Mouse (Mus musculus): ENCODE measurements around the gene Zbtb7a.
"Not testable (repeated sequence)": the region's sequence is repeated elsewhere in the genome, so short reads cannot be mapped to it uniquely, and the experiment has no call there.

Zbtb7a gene

DNA sequence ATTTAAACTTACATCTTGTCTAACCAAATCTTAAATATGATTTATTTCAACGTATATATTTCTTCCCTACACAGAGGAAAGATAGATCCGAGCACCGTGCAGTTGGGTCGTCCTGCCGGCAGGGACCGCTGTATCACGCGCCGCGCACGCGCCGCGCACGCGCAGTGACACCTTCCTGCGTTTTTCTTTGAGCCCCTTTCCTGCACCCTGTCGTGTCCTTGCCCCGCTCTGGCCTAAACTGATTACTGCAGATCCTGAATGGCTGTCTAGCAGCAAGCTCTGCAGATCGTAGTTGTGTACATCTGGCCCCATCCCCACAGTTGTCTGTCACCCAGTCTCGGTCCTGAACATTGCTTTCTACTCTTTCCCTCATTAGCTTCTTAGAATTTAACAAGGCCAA, 38.1 kb downstream of the Zbtb7a start:
- peak; percentile 89 for DNase-seq

DNA sequence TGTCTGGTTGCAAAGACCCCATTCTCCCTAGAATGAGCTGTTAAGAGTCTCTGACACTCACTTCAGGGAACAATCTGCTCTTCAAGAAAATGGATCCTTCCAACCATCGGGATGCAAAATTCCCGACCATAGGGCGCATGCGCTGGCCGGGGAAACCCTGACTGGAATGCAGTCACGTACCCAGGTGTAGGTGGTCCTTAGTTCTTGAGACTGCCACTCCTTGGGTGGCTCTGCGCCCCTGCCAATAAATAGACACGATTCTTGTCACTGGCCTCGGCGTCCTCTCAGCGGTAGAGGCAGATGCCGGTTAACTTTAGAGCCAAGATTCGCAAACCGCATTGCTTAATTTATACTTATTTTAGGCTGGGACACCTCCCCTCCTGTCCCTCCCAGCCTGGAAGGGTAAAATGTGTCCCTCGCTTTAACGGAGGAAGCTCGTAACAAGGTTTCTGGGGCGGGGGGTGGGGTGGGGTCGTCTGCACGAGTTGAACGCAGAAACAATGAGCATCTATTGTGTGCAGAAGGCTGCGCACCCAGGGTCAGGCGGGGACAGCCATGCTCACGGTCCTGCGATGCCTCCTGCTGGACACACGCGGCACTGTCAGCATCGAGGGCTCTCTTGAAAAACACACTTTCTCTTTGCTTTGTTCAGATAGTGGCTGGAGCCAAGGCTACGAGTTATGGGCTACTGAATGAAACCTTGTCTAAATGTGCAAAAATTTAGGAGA, 39.8 kb downstream of the Zbtb7a start:
- DNase-seq = peak; percentile 94

DNA sequence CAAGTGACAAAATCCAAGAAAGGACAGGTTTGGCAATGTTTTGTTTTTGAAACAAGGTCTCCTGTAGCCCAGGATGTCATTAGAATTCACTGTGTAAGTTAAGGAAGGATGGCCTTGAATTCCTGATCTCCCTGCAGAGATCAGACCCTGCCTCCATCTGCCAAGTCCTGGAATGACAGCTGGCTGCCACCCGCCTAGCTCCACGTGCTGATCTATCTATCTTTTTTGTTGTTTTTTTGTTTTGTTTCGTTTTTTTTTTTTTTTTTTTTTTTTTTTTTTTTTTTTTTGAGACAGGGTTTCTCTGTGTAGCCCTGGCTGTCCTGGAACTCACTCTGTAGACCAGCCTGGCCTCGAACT, 40.3 kb downstream of the Zbtb7a start:
- DNase-seq = not testable (repeated sequence)

DNA sequence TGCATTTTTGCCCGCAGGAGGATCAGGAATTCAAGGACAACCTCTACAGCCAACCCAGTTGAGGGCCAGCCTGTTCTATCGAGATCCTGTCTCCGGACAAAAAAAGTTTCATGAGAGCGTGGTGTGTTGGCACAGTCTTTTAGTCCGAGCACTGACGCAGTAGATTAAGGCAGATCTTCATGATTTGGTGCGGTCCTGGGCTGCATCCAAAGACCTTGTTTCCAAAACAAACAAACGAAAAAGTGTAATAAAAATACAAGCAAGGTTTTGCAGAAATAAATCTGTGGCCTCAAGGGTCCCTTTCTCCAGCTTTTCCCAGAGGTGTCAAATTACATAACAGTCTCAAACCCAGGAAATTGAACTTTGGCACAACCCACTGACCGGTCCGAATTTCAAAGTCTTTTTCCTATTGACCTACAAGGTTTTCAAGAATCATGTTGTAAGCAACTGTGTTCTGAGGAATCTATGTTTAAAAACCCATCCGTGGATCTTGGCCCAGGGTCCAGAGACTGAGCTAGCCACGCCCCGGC, 41.0 kb downstream of the Zbtb7a start:
- no peak for DNase-seq

DNA sequence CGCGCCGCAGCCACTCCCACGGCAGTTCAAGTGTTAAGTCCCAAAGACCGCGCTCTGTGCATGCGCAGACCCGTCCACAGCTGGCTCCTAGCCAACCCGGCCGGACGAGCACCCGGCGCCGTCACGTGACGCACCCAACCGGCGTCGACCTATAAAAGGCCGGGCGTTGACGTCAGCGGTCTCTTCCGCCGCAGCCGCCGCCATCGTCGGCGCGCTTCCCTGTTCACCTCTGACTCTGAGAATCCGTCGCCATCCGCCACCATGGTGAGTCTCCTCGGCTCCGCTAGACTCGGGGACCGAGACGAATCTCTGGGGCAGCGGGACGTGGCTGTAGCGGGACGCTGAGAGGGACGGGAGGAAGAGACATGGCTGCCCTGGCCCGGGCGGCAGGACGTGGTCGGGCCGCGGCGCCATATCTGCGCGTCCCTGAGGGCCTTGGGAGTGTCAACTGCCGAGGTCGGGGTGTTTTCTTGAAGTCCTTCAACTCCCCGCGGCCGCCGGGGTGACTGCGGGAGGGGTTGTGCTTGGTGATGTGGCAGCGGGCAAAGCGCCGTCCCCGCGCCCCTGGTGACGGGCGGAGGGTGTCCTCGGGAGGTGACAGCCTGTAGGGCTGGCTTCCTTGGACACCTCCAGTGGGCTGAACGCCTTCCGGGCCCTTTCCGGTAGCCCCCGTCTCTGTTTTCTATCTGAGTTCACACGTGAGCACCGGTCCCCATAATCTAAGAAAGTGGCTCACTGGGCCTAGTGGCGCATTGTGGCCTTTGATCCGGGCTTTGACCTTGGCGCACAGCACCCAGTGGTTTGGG, 41.6 kb downstream of the Zbtb7a start, which contains the start of gene Eef2:
Gene Eef2 (plus strand): TSS at position 166 of the 806 bp plus-strand sequence.
- peak; percentile 98 for DNase-seq

DNA sequence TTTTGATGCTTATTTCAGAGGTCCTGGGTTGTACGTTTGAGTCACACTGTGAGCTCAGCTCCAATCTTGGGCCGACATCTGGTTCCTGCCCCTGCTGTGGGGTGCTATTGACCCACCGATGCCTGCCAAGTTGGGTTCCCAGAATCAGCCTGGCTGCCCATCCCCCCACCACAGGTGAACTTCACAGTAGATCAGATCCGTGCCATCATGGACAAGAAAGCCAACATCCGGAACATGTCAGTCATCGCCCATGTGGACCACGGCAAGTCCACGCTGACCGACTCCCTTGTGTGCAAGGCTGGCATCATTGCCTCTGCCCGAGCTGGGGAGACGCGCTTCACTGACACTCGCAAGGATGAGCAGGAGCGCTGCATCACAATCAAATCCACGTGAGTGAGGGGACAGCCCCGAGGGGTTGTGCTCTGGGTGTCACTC, 42.5 kb downstream of the Zbtb7a start:
- DNase-seq = peak; percentile 52

DNA sequence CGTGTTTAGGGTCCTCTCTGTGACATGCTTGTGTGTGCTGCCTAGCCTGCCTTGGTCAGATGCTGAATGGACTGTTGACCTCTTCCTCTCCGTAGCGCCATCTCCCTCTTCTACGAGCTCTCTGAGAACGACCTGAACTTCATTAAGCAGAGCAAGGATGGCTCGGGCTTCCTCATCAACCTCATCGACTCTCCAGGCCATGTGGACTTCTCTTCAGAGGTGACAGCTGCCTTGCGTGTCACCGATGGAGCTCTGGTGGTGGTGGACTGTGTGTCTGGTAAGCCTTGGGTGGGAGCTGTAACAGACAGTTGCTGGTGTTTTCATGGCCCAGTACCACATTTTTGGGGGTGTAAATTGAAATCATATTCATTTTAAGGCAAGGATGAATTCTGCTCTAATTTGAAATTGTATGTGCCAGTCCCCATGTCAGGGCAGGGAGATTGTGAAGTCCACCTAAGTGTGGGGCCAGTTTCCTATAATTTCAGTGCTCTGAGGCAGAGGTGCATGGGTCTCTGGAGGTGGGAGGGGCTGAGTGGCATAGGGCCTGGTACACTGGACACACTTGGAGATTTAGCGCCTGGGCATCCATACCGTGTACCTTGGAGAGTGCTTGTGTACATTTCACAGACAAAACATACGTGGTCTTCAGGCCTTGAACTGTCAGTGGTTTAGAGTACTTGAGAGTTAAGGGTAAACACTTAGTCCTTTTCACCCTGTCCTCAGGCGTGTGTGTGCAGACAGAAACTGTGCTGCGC, 43.1 kb downstream of the Zbtb7a start:
- DNase-seq = peak; percentile 43

DNA sequence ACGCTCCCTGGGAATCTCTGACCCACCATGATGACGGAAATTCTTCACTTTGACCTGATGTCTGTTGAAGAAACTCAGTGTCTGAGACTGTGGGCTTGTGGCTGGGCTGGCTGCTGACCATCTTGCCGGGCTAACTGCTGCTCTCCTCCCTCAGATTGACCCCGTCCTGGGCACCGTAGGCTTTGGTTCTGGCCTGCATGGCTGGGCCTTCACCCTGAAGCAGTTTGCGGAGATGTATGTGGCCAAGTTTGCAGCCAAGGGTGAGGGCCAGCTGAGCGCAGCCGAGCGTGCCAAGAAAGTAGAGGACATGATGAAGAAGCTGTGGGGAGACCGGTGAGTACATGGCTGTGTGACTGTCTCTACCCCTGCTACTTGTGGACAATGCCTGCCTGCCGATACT, 43.9 kb downstream of the Zbtb7a start:
- DNase-seq = no peak

DNA sequence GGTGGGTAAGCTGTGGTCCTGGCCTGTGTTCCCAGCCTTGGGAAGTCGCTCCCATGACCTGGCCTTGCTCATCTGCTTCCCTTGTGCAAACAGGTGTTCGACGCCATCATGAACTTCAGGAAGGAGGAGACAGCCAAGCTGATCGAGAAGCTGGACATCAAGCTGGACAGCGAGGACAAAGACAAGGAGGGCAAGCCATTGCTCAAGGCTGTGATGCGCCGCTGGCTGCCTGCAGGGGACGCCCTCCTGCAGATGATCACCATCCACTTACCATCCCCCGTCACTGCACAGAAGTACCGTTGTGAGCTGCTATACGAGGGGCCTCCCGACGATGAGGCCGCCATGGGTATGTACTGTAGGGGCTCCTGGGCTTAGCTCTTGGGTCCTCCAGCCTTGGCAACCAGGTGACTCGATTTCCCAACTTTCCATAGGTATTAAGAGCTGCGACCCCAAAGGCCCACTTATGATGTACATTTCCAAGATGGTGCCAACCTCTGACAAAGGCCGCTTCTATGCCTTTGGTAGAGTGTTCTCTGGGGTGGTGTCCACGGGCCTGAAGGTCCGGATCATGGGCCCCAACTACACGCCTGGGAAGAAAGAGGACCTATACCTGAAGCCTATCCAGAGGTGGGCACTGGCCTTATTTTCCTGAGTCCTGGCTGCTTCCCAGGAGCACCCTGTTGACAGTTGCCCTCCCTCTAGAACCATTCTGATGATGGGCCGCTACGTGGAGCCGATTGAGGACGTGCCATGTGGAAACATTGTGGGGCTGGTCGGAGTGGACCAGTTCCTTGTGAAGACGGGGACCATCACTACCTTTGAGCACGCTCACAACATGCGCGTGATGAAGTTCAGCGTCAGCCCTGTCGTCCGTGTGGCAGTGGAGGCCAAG, 44.7 kb downstream of the Zbtb7a start:
- no peak for DNase-seq

DNA sequence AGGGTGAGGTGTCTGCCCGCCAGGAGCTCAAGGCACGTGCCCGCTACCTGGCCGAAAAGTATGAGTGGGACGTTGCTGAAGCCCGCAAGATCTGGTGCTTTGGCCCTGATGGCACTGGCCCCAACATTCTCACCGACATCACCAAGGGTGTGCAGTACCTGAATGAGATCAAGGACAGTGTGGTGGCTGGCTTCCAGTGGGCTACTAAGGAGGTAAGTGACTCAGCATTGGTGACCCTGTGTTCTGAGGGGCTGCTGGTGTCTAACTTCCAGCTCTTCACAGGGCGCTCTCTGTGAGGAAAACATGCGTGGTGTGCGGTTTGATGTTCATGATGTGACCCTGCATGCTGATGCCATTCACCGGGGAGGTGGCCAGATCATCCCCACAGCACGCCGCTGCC, 45.9 kb downstream of the Zbtb7a start:
- no peak for DNase-seq

DNA sequence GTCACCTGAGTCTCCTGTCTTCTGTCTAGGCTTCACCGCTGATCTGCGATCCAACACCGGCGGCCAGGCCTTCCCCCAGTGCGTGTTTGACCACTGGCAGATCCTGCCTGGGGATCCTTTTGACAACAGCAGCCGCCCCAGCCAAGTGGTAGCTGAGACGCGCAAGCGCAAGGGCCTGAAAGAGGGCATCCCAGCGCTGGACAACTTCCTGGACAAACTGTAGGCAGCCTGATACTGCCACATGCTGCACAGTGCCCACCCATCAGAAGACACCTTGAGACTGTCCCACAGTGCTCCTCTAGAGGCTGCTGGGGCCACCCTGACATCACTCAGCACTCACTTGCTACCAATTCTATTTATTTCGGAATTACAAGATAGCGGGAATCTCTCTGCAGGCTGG, 46.8 kb downstream of the Zbtb7a start:
- DNase-seq = peak; percentile 25

DNA sequence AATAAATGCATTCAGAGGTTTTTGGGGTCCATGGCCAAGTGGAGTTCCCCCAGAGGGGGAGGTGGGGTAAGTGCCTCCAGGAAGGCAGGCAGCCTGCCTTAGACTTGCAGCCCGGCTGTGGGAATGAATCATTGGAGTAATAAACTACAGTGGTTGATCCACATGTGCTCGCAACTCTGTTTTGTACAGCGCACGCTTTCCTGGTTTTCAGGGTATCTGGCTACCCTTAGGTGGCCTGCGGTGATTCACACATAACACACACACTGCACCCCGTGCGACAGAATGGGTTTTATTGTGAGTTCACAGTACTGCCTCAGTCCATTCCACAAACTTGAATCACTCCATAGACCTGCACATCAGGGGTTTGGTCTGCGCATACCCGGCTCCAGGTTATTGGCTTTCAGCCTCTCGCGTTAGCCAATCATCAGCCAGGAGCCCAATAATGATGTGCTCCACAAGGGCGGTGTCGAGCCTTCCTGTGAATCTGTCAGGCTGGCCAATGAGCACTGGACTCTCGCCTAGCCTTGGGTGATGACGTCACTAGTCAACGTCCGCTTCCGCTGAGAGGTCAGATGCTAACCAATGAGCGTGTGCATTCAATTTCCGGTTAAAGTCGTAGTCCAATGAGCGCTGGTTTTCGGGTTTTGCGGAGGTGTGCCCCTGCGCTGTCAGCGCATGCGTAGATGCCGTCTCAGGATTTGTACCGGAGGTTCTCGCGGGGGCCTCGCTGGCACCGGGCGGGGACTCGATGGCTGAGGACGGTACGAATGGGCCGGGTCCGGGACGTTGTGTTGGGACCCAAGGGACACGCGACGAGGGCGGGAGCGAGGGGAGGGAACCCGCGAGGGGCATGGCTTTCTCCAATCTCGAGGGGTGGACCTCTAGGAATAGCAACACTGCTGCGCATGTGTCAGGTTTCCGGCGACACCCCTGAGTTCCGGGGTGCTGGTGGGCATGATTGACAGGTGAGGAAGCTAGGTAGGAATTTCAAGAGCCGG, 47.6 kb downstream of the Zbtb7a start, which contains the start of gene Dapk3:
Gene Dapk3 (plus strand): TSS at position 670 of the 998 bp plus-strand sequence.
- peak; percentile 94 for DNase-seq

DNA sequence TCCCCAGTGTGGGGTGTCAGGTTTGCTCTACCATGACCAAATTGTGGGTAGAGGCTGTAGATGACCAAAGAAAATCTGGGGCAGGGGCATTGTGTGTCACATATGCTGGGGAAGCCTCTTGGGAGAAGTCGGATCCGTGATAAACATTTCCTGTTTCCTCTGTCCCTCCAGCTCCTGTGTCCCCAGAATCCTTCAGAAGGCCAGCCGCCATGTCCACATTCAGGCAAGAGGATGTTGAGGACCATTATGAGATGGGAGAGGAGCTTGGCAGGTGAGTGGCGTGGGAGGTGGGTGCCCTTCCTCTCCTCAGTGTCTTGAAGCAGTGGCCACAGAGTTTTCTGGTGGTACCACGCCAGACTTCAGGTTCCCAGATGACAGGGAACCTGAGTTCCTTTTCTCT, 48.8 kb downstream of the Zbtb7a start, which contains the start of gene 4930442H23Rik:
Gene 4930442H23Rik (minus strand): TSS at position 45 of the 400 bp plus-strand sequence.
- DNase-seq = no peak

DNA sequence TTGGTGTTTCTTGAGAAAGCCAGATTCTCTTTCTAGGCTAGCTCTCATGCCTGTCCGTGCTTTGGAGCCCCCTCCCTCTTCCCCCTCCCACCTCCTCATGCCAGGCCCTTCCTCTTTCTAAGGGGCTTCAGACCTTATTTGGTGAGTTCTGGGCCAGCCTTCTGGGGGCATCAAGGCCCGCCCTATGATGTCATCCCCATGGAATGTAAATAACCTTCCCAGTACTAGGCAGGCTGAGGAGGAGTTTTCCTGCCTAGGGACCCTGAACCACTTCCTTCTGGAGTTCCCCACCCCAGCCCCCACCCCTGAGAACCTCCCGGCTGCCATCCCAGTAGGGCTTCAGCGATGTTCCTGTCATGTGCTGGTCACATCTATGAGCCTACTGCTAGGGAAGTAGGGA, 49.7 kb downstream of the Zbtb7a start:
- no peak for DNase-seq

DNA sequence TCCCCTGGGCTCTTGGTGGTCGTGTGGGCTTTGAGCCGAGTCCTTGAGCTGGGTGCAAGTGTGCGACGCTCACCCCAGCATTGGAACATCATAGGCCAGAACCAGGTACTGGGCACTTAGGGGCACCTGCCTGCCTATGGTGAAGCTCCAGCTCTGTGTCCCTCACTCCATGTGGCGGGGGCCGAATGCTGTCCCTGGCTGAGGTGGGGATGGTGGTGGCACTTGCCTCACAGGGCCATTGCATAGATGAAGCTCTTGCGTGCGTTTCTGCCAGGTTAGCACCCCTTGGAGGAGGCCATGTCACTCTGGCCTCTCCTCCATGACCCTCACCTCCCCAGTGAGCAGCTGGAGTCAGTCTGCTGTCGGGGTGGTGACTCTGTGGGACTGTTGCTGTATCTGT, 52.1 kb downstream of the Zbtb7a start:
- DNase-seq = no peak

DNA sequence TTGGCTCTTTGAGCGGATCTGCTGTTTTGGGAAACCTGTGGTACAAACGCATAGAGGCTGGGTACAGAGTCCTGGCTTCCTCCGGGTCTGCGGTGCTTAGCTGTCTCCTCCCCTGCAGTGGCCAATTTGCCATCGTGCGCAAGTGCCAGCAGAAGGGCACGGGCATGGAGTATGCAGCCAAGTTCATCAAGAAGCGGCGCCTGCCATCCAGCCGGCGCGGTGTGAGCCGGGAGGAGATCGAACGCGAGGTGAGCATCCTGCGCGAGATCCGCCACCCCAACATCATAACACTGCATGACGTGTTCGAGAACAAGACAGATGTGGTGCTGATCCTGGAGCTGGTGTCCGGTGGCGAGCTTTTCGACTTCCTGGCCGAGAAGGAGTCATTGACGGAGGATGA, 54.8 kb downstream of the Zbtb7a start:
- DNase-seq = no peak

DNA sequence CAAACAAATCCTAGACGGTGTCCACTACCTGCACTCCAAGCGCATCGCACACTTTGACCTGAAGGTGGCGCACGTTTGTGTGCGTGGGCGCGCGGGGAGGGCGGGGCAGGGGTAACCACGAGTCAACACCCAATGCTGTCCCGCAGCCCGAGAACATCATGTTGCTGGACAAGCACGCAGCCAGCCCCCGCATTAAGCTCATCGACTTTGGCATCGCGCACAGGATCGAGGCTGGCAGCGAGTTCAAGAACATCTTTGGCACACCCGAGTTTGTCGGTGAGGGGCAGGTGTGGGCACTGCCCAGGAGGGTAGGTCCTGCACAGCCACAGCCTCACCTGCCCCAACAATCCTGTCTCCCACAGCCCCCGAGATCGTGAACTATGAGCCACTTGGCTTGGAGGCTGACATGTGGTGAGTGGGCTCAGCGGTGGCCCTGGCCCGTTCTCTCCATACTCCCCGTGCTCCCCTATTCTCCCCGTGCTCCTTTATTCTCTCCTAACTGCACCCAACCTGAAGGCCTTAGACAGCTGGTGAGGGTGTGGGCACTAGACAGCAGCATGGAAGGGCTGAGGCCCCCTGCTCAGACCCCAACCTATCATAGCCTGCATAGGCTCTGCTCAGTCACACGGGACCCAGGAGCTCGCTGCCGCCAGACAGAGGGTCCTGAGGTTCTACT, 55.4 kb downstream of the Zbtb7a start:
- DNase-seq = peak; percentile 27

DNA sequence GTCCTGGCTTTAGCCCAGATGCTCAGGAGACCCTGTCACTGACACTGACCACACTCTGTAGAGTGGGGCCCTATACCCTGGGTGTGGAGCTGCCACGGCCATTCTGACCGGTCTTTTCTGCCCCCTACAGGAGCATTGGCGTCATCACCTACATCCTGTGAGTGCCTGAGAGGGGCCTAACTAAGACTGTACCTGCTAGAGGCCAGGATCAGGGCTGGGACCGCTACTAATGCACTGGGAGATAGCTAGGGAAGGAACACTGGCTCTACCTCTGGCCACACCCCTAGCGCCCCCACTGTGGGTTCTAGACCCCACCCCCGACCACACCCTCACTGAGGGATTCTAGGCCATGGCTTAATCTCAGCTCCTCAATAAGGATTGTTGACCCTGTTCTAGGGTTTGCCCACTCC, 55.9 kb downstream of the Zbtb7a start:
- DNase-seq = no peak

DNA sequence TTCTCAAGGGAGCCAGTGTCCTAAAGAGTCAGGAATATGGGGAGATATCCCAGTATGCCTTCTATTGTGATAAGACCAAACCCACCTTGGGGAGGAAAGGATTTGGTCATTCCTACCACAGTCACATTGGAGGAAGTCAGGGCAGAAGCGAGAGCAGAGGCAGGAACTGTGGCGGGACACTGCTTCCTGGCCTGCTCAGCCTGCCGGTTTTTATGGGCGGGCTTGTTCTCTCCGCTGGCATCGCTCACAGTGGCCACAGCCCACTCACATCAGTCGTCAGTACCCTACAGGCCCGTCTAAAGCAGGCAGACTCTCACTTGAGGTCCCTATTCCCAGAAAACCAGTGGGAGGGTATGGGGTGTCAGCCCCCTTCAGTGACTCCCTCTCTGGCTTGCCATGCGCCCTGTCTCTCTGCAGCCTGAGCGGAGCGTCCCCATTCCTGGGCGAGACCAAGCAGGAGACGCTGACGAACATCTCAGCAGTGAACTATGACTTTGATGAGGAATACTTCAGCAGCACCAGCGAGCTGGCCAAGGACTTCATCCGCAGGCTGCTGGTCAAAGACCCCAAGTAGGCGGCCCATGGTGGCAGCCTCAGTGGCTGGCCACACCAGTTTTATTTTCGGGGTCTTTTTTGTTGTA, 56.4 kb downstream of the Zbtb7a start:
- no peak for DNase-seq

Measured in thymus, postnatal 14 days (tissue).